Mouse (Mus musculus): ENCODE data around the gene Ddx25.

Ddx25 gene

DNA sequence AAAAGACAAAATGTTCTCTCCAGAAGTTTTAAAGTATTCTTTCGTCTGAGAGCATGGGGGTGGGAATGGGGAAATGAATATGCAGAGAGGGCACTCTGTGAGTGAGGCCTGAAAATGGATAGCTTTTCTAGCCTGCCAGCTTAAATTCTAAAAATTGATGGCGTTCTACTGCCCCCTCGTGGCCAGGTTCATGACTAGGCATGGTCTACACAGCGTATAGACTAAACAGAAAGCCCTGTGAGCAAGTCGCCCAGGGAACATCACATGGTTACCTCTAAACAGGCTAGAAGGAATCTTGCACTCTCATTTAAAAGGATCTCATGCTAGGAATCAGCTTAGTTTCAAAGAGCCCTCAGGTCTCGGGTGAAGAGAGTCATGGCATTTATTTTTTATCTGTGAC is 16.8 kb downstream of the Ddx25 start:
- CTCF ChIA-PET = interaction anchor here (0.6 to 0.7 kb wide), 2 partner anchors 48 to 383 kb away, joined by 3 to 9 read pairs; no protein-coding TSS in a partner anchor

DNA sequence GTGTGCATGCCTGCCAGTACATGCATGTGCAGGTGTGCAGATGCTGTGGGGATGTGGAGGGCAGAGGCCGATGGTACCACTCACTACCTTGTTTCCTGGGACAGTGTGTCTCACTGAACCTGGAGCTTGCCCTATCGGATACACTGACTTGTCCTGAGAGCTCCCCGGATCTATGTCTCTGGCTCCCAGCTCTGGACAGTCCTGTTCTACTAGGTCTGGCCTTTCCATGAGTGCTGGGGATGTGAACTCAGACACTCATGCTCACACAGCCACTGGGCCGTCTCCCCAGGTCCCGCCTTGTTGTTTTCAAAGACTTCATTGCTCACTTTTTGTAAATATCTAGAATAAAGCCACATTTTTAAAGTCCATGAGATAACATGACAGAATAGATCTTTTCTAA is 17.3 kb downstream of the Ddx25 start:
- CTCF ChIA-PET = interaction anchor here (0.6 kb wide), 1 partner anchor 383 kb away, joined by 9 read pairs; no protein-coding TSS in a partner anchor

DNA sequence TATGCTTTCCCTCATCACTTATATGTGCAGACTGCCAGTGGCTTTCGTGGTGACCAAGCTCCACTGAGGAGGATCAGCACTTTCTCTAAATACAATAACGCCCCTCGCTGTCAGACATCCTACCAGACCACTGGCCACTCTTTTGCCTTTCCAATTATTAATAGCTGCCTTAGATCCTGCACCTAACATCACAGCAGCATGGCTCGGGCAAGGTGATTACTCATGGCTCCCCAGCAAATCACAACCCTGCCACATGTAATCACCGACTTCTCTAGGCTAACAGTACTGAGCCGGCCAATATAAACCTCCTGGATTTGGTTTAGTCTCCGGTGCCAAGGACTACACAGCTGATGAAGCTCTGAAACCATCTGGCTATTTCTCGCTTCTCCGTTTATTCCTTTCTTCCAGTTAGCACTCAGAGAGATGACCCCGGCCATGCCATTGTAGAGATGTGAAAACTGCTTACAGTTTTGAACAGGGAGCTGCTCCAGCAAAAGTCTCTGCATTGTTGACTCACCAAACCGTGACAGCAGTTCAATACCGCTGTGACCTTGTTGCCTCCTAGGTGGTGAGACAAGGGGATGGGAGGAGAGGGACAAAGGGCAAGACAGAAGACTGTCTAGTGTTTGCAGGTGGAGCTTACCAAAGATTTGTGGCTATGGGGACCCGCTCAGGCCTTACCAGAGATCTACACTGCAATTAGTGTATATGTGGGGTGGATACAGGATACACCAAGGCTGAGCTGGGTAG is 19.2 kb downstream of the Ddx25 start:
- CTCF ChIA-PET = interaction anchor here (0.6 kb wide), 1 partner anchor 119 kb away, joined by 4 read pairs; no protein-coding TSS in a partner anchor

DNA sequence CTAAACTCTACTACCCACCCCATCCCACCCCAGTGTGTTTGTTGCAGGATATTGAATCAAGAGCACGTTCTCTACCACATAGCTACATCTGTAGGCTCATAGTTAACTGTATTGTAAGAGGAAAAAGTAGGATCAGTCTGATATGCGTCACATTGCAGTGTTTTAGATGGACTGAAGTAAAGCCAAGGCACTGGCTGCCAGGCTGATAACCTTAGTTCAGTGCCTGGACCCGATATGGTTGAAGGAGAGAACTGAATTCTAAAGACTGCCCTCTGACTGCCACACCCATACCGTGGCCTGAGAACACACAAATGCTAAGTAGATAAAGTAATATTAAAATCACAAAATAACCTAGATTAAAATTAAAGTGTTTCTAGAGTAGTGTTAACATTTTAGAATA is 22.5 kb downstream of the Ddx25 start:
- CTCF ChIA-PET = no interaction called here

DNA sequence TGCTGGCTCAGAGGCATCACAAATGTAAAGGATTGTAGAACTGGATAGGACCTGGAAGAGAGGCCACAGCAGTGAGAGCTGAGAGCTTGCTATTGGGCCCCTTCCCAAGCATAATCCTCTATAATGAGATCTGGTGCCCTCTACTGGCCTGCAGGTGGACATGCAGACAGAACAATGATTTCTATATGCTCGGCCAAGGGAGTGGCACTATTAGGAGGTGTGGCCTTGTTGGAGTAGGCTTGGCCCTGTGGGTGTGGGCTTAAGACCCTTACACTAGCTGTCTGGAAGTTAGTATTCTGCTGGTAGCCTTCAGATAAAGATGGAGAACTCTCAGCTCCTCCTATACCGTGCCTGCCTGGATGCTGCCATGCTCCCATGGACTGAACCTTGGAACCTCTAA is 23.2 kb downstream of the Ddx25 start:
- CTCF ChIA-PET = interaction anchor here (1.1 kb wide), 1 partner anchor 265 kb away, joined by 4 read pairs; no protein-coding TSS in a partner anchor

DNA sequence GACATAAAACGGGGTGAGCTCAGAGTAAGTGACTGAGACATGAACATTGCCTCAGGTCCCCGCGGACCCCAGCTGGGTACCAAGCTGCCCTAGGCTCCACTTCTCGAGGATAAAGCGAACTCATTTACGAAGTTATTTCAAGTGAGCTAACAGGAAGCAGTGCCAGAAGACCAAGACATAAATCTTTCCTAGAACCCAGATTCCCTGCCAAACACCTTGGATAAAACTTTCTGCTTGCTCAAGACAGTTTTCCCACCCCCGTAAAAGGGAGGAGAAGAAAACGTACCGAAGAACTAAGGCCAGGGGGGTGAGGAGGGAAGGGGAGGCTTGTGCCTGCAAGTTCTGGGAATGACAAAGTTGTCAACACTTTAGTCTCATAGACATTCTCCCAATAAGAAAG is 25.1 kb downstream of the Ddx25 start:
- CTCF ChIA-PET = no interaction called here

DNA sequence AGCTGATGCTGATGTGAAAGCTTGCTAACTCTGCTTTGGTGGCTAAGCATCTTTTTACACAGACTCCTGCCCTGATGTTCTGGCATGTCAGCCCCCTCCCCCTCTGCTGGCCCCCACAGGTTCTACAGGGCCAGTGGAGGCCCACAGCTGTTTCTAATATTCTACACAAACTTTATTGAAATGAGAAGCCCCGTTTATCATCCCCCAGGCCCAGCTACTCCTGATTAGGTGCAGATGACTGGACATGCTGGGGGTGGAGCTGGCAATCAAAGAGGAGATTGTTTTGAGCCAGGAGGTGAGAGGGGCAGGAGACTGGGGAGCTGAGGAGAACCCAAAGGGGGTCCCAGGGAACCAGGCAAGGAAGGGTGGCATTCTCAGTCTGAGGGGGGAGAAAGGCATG is 28.5 kb downstream of the Ddx25 start:
- CTCF ChIA-PET = no interaction called here

DNA sequence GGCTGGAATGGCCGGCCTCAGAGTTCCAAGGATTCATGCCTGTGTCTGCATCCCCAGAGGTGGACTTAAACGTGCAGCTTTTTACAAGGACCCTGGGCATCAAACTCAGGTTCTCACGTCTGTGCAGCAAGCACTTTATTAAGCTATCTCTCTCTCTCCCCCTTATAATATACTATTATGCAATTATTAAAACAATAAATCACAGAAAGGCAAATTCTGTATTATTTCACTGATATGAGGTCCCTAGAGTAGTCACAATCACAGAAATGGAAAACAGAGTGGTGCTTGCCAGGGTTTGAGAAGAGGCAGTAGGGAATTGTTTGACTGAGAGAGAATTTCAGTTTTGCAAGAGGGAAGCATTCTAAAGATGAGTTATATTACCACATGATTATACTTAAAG is 29.2 kb downstream of the Ddx25 start:
- CTCF ChIA-PET = interaction anchor here (0.6 kb wide), 1 partner anchor 1251 kb away, joined by 5 read pairs; no protein-coding TSS in a partner anchor

DNA sequence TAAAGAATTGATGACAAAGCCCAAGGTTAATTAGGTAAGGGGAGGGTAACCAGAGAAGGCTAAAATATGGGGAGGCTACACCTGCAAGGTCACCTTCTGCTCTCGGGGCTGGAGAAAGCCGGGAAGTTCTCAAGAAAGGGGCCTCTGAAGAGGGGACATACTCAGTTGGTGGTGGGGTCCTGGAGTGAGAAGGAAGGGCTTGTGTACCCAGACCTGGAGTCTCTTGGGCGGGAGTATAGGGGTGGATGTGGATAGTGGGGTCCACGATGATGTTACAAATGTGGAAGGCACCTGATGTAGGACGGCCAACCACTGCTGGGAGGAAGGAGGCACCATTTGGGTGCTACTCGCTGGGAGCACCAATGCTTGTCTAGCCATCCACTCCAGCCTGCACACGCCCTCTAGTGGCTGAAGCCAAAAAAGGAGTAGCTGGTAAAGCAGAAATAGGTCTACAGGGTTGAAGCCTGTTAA is 34.4 kb downstream of the Ddx25 start:
- CTCF ChIA-PET = interaction anchor here (0.5 kb wide), 1 partner anchor 1913 kb away, joined by 3 read pairs; no protein-coding TSS in a partner anchor

DNA sequence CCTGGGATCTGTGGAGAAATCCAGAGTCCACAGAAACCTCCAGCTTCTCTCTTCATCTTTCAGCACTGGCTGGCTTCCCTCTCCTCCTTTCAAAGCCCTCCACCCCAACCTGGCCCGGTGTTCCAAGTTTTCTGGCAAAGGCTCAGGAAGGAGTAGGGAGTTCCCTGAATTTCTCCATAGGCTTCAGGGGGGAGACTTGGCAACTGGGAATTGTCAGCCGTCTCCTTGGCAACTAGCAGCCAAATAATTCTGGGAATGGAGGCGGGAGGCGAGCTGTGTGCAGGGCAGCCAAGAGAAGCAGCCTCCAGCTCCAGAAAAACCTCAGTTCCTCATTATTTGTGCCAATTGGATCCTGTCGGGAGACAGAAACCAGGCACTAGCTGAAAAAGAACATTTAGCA is 34.8 kb downstream of the Ddx25 start:
- CTCF ChIA-PET = interaction anchor here (0.5 kb wide), 1 partner anchor 1914 kb away, joined by 3 read pairs; no protein-coding TSS in a partner anchor

DNA sequence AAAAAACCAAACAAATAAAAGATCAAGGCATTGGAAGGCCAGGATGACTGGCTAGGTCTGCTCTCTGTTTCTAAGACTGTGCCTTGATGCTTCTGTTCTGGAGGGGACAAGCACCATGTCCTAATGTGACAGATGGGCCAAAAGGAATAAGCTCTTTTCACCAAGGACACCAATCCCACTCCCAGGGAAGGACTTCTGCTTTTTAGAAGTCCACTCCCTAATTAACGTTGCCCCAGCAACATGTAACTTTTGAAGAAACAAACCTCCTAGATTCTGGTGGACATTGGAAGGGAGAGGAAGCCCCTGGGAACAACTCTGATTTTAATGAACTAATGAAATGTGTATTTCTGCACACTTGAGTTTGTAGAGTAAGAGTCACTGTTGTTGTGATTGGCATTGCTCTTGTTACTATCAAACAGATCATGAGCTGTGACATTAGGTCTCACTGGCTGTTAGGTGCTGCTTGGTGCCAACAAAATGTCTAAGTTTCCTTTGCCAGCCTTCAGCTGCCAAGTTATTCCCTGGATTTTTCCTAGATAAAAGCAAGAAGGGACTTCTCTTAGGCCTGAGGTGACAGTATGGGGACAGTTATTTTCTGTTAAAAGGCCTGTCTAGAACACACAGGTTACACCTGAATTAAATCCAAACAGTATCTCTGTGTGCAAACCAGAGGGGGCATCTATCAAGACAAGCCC is 35.4 kb downstream of the Ddx25 start:
- CTCF ChIA-PET = interaction anchor here (0.7 kb wide), 2 partner anchors 37 to 542 kb away, joined by 3 read pairs; no protein-coding TSS in a partner anchor

DNA sequence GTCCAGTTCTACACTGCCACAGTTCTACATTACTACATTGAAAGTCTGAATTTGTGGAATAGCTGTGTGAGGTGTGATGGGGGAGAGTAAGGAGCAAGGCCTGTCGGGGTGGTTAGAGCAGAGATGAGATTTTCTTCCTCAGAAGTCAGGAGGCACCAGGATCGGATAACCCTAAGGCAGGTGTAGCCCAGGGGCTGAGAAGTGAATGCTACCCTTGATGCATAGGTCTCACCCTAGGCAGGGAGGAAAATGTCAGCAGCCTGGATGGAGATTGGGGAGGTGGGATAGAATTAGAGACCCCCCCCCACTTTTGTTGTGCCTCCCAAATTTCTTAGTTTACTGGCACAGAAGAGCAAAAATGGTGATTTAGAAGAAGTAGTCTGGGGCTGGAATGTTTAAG is 36.1 kb downstream of the Ddx25 start:
- CTCF ChIA-PET = no interaction called here

DNA sequence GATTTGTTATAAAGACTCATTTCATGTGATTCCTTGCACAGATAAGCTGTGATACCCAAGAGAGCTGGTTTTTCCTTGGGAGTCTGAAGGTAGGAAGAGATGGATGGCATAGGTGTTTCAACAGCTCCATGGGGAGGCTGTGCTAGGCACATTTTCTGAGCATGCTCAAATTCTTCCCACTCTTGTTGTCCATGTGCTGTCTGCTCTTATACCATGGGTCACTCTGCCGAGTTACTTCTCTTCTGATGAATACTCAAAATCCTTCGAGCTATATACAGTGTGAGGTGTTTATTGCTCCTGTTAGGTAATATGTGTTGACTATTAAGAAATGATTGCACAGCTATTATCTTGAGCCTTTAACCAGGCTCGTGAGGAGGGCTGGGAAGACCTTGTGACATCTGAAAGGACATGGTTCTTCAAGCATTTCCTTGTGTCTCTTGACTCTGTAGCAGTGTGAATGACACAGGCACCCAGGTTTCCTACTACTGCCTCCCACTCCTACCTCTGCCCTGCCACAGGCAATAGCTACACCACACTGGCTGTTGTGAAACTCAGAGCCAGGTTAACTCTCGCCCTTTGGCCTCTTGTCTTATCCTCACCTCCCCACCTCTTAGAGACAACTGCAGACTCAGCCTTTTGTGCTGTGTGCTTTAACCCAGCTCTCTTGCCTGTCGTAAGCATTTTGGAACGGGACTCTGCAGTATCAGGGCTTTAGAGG is 37.5 kb downstream of the Ddx25 start:
- CTCF ChIA-PET = no interaction called here

DNA sequence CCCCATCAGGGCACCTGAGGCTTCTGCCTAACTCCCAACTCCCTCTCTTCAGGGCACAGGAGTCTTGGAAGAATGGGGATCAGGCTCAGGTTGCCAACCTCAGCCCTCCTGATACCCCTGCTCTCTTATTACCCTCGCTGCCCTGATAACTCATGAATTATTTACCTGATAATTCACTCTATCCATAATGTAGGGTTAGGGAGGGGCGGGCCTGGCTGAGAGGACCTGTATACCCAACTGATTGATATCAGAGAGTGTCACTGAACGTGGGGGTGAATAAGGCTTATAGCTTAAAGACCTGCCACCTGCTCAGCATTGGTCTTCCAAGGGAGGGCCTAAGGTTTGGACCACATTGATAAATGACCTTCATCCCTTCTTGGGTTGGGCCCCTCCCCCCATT is 40.2 kb downstream of the Ddx25 start, which contains the start of gene Gm1113:
Gene Gm1113 (minus strand): TSS at position 101 of the 400 bp plus-strand sequence.
- CTCF ChIA-PET = interaction anchor here (0.6 kb wide), 1 partner anchor 91 kb away, joined by 3 read pairs; no protein-coding TSS in a partner anchor

DNA sequence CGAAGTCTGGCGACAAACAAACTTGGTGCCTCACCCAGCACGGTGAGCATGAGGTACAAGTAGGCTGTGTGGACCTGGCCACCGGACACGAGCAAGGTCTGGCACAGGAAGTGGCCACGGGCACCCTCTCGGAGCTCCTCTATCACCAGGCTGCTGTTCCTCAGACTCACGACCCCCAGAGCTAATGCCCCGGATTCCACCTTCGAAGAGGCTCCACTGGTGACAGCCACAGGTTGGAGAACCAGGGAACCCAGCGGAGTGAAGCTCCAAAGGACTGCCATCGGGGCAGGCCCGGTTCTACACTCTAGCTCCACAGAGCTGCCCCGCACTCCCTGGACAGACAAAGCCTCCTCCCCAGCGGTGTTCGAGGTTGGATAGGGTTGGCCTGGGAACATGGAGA is 41.6 kb downstream of the Ddx25 start:
- CTCF ChIA-PET = no interaction called here

DNA sequence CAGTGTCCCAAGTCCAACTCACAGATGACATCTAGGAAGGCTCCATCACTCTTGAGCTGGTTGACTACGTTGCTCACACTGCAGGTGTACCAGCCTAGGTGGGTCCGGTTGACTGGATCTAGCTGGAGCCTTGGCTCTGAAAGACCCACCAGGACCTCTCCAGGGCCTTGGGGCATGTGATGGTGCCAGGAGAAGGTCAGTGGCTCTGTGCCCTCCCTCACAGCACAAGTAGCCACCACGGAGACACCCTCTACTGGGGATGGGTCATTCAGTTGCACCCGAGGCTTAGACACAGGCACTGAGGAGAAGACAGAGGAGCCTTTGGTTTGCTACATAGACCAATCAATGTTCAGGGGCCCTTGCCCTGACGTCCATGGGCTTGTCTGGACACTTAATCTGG is 42.1 kb downstream of the Ddx25 start:
- CTCF ChIA-PET = no interaction called here

DNA sequence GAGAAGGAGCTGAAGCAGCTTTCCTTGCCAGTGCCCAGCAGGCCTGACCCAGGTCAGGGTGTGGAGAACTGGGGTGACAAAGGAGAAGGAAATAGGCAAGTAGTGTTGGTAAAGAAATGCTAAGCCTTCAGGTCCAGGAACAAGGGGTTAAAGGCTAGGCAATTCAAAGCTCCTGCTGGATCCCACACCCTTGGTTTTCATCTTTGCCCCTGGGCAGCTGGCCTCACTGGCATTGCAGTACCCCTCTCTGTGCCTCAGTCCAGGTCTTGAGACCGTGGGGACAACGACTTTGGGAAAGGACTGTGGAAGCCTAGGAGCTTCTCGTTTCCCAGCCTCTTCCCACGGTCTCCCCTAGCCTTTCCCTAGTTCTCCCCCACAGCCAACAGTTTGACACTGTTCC is 44.4 kb downstream of the Ddx25 start:
- CTCF ChIA-PET = no interaction called here

DNA sequence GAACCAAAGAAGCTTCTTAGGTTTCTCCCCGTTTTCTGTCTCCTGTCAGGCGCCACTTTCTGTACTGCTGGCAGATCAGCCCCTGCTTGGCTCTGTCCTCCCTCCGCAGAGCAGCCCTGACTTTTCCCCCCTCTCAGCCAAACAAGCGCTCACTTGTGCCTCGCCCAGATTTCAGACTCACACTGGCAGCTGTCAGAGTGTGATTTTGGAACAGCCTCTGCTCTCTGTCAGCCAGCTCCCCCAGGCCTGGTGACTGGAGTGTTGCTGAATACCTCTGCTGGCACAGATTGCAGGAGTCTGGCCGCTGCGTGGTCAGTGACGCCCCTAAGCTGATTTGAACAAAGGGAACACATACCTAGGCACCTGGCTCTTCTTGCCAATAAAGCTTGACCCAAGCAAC is 50.1 kb downstream of the Ddx25 start:
- CTCF ChIA-PET = no interaction called here

DNA sequence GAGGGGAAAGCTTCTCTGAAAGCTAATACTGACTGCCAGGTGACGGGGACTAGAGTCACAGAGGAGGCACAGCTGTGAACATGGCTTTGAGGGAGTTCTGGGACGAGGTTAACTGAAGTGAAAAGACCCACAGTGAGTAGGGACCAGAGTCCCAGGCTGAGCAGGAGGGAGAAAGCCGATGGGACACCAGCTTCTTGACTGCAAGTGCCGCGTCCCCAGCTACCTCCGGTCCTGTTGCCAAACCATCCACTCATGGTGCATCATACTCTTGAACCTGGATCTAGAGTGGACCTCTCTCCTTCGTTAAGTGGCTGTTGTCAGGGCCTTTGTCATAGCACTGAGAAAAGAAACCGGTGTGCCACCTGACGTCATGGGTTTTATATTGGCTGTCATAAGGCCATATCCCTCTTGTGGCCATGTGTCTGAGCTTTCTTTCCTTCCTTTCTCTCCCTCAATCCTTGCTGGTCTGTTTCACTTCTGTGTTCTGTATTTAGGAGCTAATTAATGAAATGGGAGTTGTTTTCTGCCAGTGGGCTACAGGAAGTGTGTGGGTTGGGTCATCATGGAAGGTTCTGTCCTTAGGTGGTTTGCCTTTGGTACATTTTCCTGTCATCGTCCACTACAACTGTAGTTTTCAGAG is 55.8 kb downstream of the Ddx25 start:
- CTCF ChIA-PET = no interaction called here

DNA sequence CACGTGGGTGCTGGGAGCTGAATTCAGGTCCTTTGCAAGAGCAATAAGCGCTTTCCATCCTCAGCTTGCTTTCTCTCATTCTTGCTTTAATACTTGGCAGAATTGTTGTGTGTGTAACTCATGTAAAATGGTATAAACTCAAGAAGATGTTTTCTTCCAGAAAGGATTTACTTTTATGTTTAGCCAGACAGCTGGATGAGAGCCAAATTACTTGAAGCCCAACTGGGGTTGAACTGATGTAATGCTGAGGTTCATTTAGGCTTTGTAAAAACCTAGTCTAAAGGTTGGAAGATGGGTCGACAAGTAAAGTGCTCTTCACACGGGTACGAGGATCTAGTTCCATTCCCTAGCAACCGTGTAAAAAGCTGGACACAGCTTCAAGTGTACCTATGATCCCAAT is 58.4 kb downstream of the Ddx25 start:
- CTCF ChIA-PET = no interaction called here

DNA sequence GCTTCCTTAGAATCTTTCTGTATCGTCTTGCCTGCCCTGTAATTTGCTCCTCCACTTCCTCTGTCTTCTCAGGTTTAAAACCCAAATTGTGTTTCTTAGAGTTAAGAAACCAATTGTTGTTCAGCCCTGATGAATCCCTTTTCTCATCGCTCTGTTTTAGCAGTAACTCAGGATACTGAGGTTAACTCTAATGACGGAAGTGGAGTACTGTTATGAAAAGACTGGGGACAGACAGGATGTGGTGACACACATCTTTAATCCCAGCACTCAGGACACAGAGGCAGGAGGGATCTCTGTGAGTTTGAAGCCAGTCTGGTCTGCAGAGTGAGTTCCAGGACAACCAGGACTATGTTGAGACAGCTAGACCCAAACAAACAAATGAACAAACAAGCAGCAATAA is 62.9 kb downstream of the Ddx25 start:
- CTCF ChIA-PET = no interaction called here

DNA sequence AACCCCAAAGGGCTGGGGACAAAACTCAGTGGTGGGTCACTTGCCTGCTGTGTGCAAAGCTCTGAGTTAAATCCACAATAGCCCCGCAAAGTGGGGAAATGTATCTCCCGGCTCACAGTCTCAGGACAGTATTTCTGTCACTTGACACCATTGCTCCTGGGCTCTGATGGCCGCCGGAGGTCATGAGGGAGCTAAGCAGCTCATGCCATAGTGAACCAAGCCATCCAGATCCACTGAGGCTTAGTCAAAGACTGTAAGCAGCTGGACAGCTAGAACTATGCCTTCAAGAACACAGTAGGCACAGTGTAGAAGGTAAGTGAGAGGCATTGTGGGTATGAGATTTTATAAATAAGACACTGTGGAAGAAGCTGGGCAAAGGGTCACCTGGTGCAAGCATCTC is 63.4 kb downstream of the Ddx25 start:
- CTCF ChIA-PET = no interaction called here
